In genomic region chr3:96293368-96293767, GRCm38 (mm10) we compare ENCODE assay signal across 33 mouse cellular contexts. TPM values are rescaled to one million over a fixed set of nuclear protein-coding genes. Genes with fewer than 3 reads are reported as not detected.
DNase-seq lines count a peak whose midpoint lies in the region; ATAC-seq and TF ChIP-seq lines count a peak whose summit lies in the region.
"Had no signal": no experiment of that assay in that cellular context is flagged by ENCODE, and none has a peak within 500 bp of the region (broad histone marks: within the 10 kb centered on the region; RNA-seq: fewer than 3 reads in every experiment).

No protein-coding gene starts in this region.

- no peak overlapping the region for H3K9ac ChIP-seq in liver, embryonic 12.5 days
- H3K9ac ChIP-seq in forebrain, embryonic 15.5 days (replicated peaks), result no peak overlapping the region
- H3K9ac ChIP-seq: embryonic facial prominence, embryonic 12.5 days; forebrain, embryonic 12.5 days; intestine, embryonic 15.5 days; lung, embryonic 14.5 days; midbrain, embryonic 12.5 days had no signal

- TF ChIP-seq CTCF in layer of hippocampus, adult 2 months (conservative IDR thresholded peaks at IDR 0.05), result no peak
- TF ChIP-seq CTCF in bone marrow, adult 2 months (IDR thresholded peaks at IDR 0.05; ENCODE audit: control insufficient read depth, insufficient read depth, low read length), result no peak

- peaks cover 8% of the 10 kb centered on the region; the same call in 1 of the 2 replicates for H3K27me3 ChIP-seq in liver, embryonic 12.5 days (replicated peaks)
- peaks cover 4% of the 10 kb centered on the region for H3K27me3 ChIP-seq in megakaryocyte, embryonic 14.5 days (replicated peaks)
- H3K27me3 ChIP-seq in forebrain, embryonic 15.5 days, result no peaks in the 10 kb centered on the region
- H3K27me3 ChIP-seq: embryonic facial prominence, embryonic 12.5 days; forebrain, embryonic 12.5 days; intestine, embryonic 15.5 days; midbrain, embryonic 12.5 days had no signal

- WGBS in bone marrow, adult 2 months, result 16% methylated on average over 5 of the region's 5 CpGs
- WGBS in liver, embryonic 12.5 days (ENCODE audit: insufficient replicate concordance), result 26% methylated on average over 5 of the region's 5 CpGs
- 55% methylated on average over 5 of the region's 5 CpGs for WGBS in forebrain, embryonic 15.5 days

- no peak overlapping the region for H3K4me2 ChIP-seq in liver, embryonic 12.5 days
- H3K4me2 ChIP-seq in forebrain, embryonic 15.5 days (replicated peaks), result no peak overlapping the region
- H3K4me2 ChIP-seq: embryonic facial prominence, embryonic 12.5 days; forebrain, embryonic 12.5 days; heart, embryonic 11.5 days; intestine, embryonic 15.5 days; lung, embryonic 14.5 days; midbrain, embryonic 12.5 days had no signal

- no peaks in the 10 kb centered on the region for H3K9me3 ChIP-seq in liver, embryonic 12.5 days (replicated peaks)
- no peaks in the 10 kb centered on the region for H3K9me3 ChIP-seq in megakaryocyte, embryonic 14.5 days
- no peaks in the 10 kb centered on the region for H3K9me3 ChIP-seq in forebrain, embryonic 15.5 days
- H3K9me3 ChIP-seq: embryonic facial prominence, embryonic 12.5 days; forebrain, embryonic 12.5 days; hindbrain, embryonic 10.5 days; intestine, embryonic 15.5 days; midbrain, embryonic 12.5 days had no signal

- ATAC-seq in liver, embryonic 12.5 days, result no peak
- no peak for ATAC-seq in cerebellum, adult (ENCODE audit: insufficient number of reproducible peaks, low FRiP score, low TSS enrichment)
- no peak for ATAC-seq in forebrain, embryonic 15.5 days (replicated peaks)
- ATAC-seq: hindbrain, embryonic 16.5 days; intestine, embryonic 15.5 days had no signal

- no peak for DNase-seq in layer of hippocampus, adult 2 months (ENCODE audit: low spot score in 2 of 2)
- DNase-seq in layer of hippocampus, adult 8-10 months (ENCODE audit: low spot score in 2 of 2), result no peak
- no peak for DNase-seq in cerebellum, postnatal 36 days
- DNase-seq: adrenal gland, adult 8-10 months; cerebellum, adult 11 months; cerebellum, adult 9-11 months; kidney, adult 8-10 months; kidney, postnatal 10 days; layer of hippocampus, postnatal 36 days; lung, postnatal 4 days; right cerebral cortex, postnatal 25 days; spleen, adult 18-20 months; thymus, postnatal 25 days had no signal

- H3K36me3 ChIP-seq in liver, embryonic 12.5 days, result no peaks in the 10 kb centered on the region
- no peaks in the 10 kb centered on the region for H3K36me3 ChIP-seq in megakaryocyte, embryonic 14.5 days (replicated peaks; ENCODE audit: low read length)
- H3K36me3 ChIP-seq in forebrain, embryonic 15.5 days, result no peaks in the 10 kb centered on the region
- H3K36me3 ChIP-seq: embryonic facial prominence, embryonic 12.5 days; forebrain, embryonic 12.5 days; hindbrain, embryonic 10.5 days; intestine, embryonic 15.5 days; midbrain, embryonic 12.5 days had no signal

- H3K27ac ChIP-seq in layer of hippocampus, adult 2 months, result peak overlapping the region; percentile 10; the same call in 1 of the 2 replicates
- H3K27ac ChIP-seq in bone marrow, adult 2 months (ENCODE audit: control insufficient read depth, insufficient read depth, low read depth, low read length, poor library complexity), result peak overlapping the region; percentile 68
- 0 out of 2 replicates have a peak overlapping the region, but pooled peaks have one; percentile 31 for H3K27ac ChIP-seq in liver, embryonic 12.5 days
- H3K27ac ChIP-seq in forebrain, embryonic 15.5 days (replicated peaks), result no peak overlapping the region
- H3K27ac ChIP-seq: embryonic facial prominence, embryonic 12.5 days; forebrain, embryonic 12.5 days; hindbrain, embryonic 10.5 days; intestine, embryonic 15.5 days; midbrain, embryonic 12.5 days had no signal

- no peaks in the 10 kb centered on the region; the same call in 1 of the 2 replicates for H3K4me1 ChIP-seq in bone marrow, adult 2 months (ENCODE audit: control insufficient read depth, insufficient read depth, low read length)
- H3K4me1 ChIP-seq in liver, embryonic 12.5 days, result no peaks in the 10 kb centered on the region
- peaks cover 21% of the 10 kb centered on the region for H3K4me1 ChIP-seq in megakaryocyte, embryonic 14.5 days
- H3K4me1 ChIP-seq in forebrain, embryonic 15.5 days, result no peaks in the 10 kb centered on the region
- H3K4me1 ChIP-seq: embryonic facial prominence, embryonic 12.5 days; forebrain, embryonic 12.5 days; hindbrain, embryonic 10.5 days; intestine, embryonic 15.5 days; midbrain, embryonic 12.5 days had no signal

- H3K4me3 ChIP-seq in layer of hippocampus, adult 2 months, result no peak overlapping the region; the same call in 1 of the 2 replicates
- peak overlapping the region; percentile 32 for H3K4me3 ChIP-seq in bone marrow, adult 2 months (replicated peaks; ENCODE audit: control insufficient read depth, low read depth, low read length)
- no peak overlapping the region for H3K4me3 ChIP-seq in liver, embryonic 12.5 days
- H3K4me3 ChIP-seq in megakaryocyte, embryonic 14.5 days (replicated peaks), result peak overlapping the region; percentile 83
- H3K4me3 ChIP-seq in forebrain, embryonic 15.5 days, result no peak overlapping the region
- H3K4me3 ChIP-seq: embryonic facial prominence, embryonic 12.5 days; forebrain, embryonic 12.5 days; hindbrain, embryonic 10.5 days; intestine, embryonic 15.5 days; midbrain, embryonic 12.5 days had no signal

- TF ChIP-seq POLR2A in bone marrow, adult 2 months (IDR thresholded peaks at IDR 0.05; ENCODE audit: borderline replicate concordance, control insufficient read depth, low read depth, low read length), result no peak

RNA-seq across cellular contexts. Expression of gene Fcgr1, which starts 0.4 kb away (rescaled TPM):
- 1 to 10 TPM; 2.2 to 2.3 TPM for total RNA-seq in layer of hippocampus, adult 2 months (2021)
- total RNA-seq in layer of hippocampus, adult 8-10 months (2022), result 1 to 10 TPM; 2.5 to 9.1 (median 5.3) TPM
- polyA plus RNA-seq in bone marrow, adult 2 months (2011; ENCODE audit: insufficient read depth, insufficient read length, low replicate concordance, missing spikeins), result 2.2 and 6.2 TPM in 2 replicates
- polyA plus RNA-seq in liver, embryonic 12.5 days (2016; fragmentation: Nextera tagmentation; extraction: Ambion mirVana), result 2.4 and 2.7 TPM in 2 replicates
- polyA plus RNA-seq in megakaryocyte, embryonic 14.5 days (2012; ENCODE audit: insufficient read depth, low replicate concordance), result 0.86 and 1.7 TPM in 2 replicates
- polyA plus RNA-seq in forebrain, embryonic 15.5 days (2015; fragmentation: Nextera tagmentation; extraction: Ambion mirVana), result 0.97 and 1.4 TPM in 2 replicates
- total RNA-seq: ES-E14 had no signal

RNA-seq across cellular contexts. Expression of gene Hist2h2bb, which starts 23.8 kb away (rescaled TPM):
- 100 to 1,000 TPM; 126 to 137 TPM for total RNA-seq in layer of hippocampus, adult 2 months (2021)
- total RNA-seq in layer of hippocampus, adult 8-10 months (2022), result 100 to 1,000 TPM; 106 to 143 (median 138) TPM
- polyA plus RNA-seq in bone marrow, adult 2 months (2011; ENCODE audit: insufficient read depth, insufficient read length, low replicate concordance, missing spikeins), result 71.9 and 132 TPM in 2 replicates
- 23.6 and 31.6 TPM in 2 replicates for polyA plus RNA-seq in liver, embryonic 12.5 days (2016; fragmentation: Nextera tagmentation; extraction: Ambion mirVana)
- 1.0 TPM in 1 of 2 replicates, not detected in the other for polyA plus RNA-seq in megakaryocyte, embryonic 14.5 days (2012; ENCODE audit: insufficient read depth, low replicate concordance)
- polyA plus RNA-seq in forebrain, embryonic 15.5 days (2015; fragmentation: Nextera tagmentation; extraction: Ambion mirVana), result 7.1 and 9.9 TPM in 2 replicates

RNA-seq across cellular contexts. Expression of gene Hist2h3b, which starts 24.9 kb away (rescaled TPM):
- 10 to 100 TPM; 48.4 to 51.6 TPM for total RNA-seq in layer of hippocampus, adult 2 months (2021)
- 10 to 100 TPM; 32.1 to 53.8 (median 35.1) TPM for total RNA-seq in layer of hippocampus, adult 8-10 months (2022)
- polyA plus RNA-seq in bone marrow, adult 2 months (2011; ENCODE audit: insufficient read depth, insufficient read length, low replicate concordance, missing spikeins), result 20.8 and 28.9 TPM in 2 replicates
- polyA plus RNA-seq in liver, embryonic 12.5 days (2016; fragmentation: Nextera tagmentation; extraction: Ambion mirVana), result 99.1 and 113 TPM in 2 replicates
- 84.7 and 122 TPM in 2 replicates for polyA plus RNA-seq in megakaryocyte, embryonic 14.5 days (2012; ENCODE audit: insufficient read depth, low replicate concordance)
- polyA plus RNA-seq in forebrain, embryonic 15.5 days (2015; fragmentation: Nextera tagmentation; extraction: Ambion mirVana), result 42.5 and 47.6 TPM in 2 replicates

RNA-seq across cellular contexts. Expression of gene Hist2h4, which starts 30.3 kb away (rescaled TPM):
- total RNA-seq in layer of hippocampus, adult 2 months (2021), result 10 to 100 TPM; 29.6 to 29.9 TPM
- total RNA-seq in layer of hippocampus, adult 8-10 months (2022), result 10 to 100 TPM; 25.1 to 32.1 (median 27.3) TPM
- polyA plus RNA-seq in bone marrow, adult 2 months (2011; ENCODE audit: insufficient read depth, insufficient read length, low replicate concordance, missing spikeins), result 25.3 and 31.8 TPM in 2 replicates
- 27.0 and 29.3 TPM in 2 replicates for polyA plus RNA-seq in liver, embryonic 12.5 days (2016; fragmentation: Nextera tagmentation; extraction: Ambion mirVana)
- polyA plus RNA-seq in megakaryocyte, embryonic 14.5 days (2012; ENCODE audit: insufficient read depth, low replicate concordance), result 5.6 and 6.1 TPM in 2 replicates
- polyA plus RNA-seq in forebrain, embryonic 15.5 days (2015; fragmentation: Nextera tagmentation; extraction: Ambion mirVana), result 10.1 and 10.9 TPM in 2 replicates

RNA-seq across cellular contexts. Expression of gene Hist2h3c1, which starts 46.9 kb away (rescaled TPM):
- not detected for total RNA-seq in layer of hippocampus, adult 2 months (2021)
- total RNA-seq in layer of hippocampus, adult 8-10 months (2022), result not detected
- polyA plus RNA-seq in bone marrow, adult 2 months (2011; ENCODE audit: insufficient read depth, insufficient read length, low replicate concordance, missing spikeins), result not detected in 2 replicates
- polyA plus RNA-seq in liver, embryonic 12.5 days (2016; fragmentation: Nextera tagmentation; extraction: Ambion mirVana), result 2.7 and 3.0 TPM in 2 replicates
- polyA plus RNA-seq in megakaryocyte, embryonic 14.5 days (2012; ENCODE audit: insufficient read depth, low replicate concordance), result not detected in 2 replicates
- polyA plus RNA-seq in forebrain, embryonic 15.5 days (2015; fragmentation: Nextera tagmentation; extraction: Ambion mirVana), result 0.62 TPM in 1 of 2 replicates, not detected in the other
- total RNA-seq: adrenal gland, adult 8-10 months; ES-E14; gastrocnemius, adult 8-10 months; layer of hippocampus, postnatal 36 days; left cerebral cortex, postnatal 25 days; neutrophil, adult 5-6 weeks had no signal
- polyA plus RNA-seq: brain, embryonic 14.5 days; forebrain, embryonic 12.5 days; gonadal fat pad, adult 2 months; testis, adult 2 months had no signal

Comparison
In these comparisons a context has a peak if more than half of its experiments do, and no peak if none do; other contexts are left out.
1. H3K4me3 ChIP-seq: peak in bone marrow, adult 2 months (single experiment) and megakaryocyte, embryonic 14.5 days (single experiment); none in layer of hippocampus, adult 2 months (single experiment), liver, embryonic 12.5 days (single experiment) and forebrain, embryonic 15.5 days (single experiment).